Mouse (Mus musculus) urinary bladder, postnatal 14 days (tissue): Measurements from ENCODE around the gene Hdac1.
"Not testable (repeated sequence)": the region's sequence is repeated elsewhere in the genome, so short reads cannot be mapped to it uniquely, and the experiment has no call there.

Experiments used
- DNase-seq: peaks from one replicate; pipeline ENCODE4 v3.0.0; 2021; ENCODE audit warnings: low spot score

Gene Hdac1

GRCm38 (mm10) chr4:129558321-129558955 lies 15.9 kb upstream of the Hdac1 start:
- no peak for DNase-seq

- no peak for DNase-seq
These were observed 14.8 kb upstream of the Hdac1 start for GRCm38 (mm10) chr4:129557256-129557808.

- DNase-seq = peak; percentile 95
These were observed 14.2 kb upstream of the Hdac1 start for GRCm38 (mm10) chr4:129556532-129557223.

GRCm38 (mm10) chr4:129555862-129556531 lies 13.5 kb upstream of the Hdac1 start:
- no peak for DNase-seq

GRCm38 (mm10) chr4:129555421-129555861 lies 12.9 kb upstream of the Hdac1 start:
- peak; percentile 58 for DNase-seq

- not testable (repeated sequence) for DNase-seq
These were observed 12.0 kb upstream of the Hdac1 start for GRCm38 (mm10) chr4:129554512-129554911.

- no peak for DNase-seq
These were observed 7.8 kb upstream of the Hdac1 start for GRCm38 (mm10) chr4:129550295-129550694.

GRCm38 (mm10) chr4:129549306-129549705 lies 6.8 kb upstream of the Hdac1 start:
- peak; percentile 33 for DNase-seq

GRCm38 (mm10) chr4:129547631-129548030 lies 5.1 kb upstream of the Hdac1 start:
- DNase-seq = not testable (repeated sequence)

- no peak for DNase-seq
These were observed 1.6 kb upstream of the Hdac1 start for GRCm38 (mm10) chr4:129544106-129544505.

- no peak for DNase-seq
These were observed 483 bp downstream of the Hdac1 start for GRCm38 (mm10) chr4:129541868-129542591.

GRCm38 (mm10) chr4:129540012-129540411 lies 2.5 kb downstream of the Hdac1 start:
- DNase-seq = no peak

GRCm38 (mm10) chr4:129528901-129529300 lies 13.6 kb downstream of the Hdac1 start:
- not testable (repeated sequence) for DNase-seq

- no peak for DNase-seq
These were observed 16.6 kb downstream of the Hdac1 start for GRCm38 (mm10) chr4:129525889-129526288.

- DNase-seq = no peak
These were observed 17.2 kb downstream of the Hdac1 start for GRCm38 (mm10) chr4:129525338-129525737.

- DNase-seq = no peak
These were observed 24.0 kb downstream of the Hdac1 start for GRCm38 (mm10) chr4:129518519-129518918.

- peak; percentile 80 for DNase-seq
These were observed 25.6 kb downstream of the Hdac1 start for GRCm38 (mm10) chr4:129516925-129517324.

GRCm38 (mm10) chr4:129514300-129514898 lies 28.1 kb downstream of the Hdac1 start:
- peak; percentile 72 for DNase-seq

- no peak for DNase-seq
These were observed 28.6 kb downstream of the Hdac1 start for GRCm38 (mm10) chr4:129513891-129514290.

- peak; percentile 91 for DNase-seq
These were observed 29.3 kb downstream of the Hdac1 start, which contains the start of gene Marcksl1 for GRCm38 (mm10) chr4:129513086-129513767. Gene Marcksl1 (plus strand): TSS chr4:129513581.
